13 mouse cellular contexts compared by ENCODE assay signal in genomic region chr14:54258131-54258670, GRCm38 (mm10). TPM values are rescaled to one million over a fixed set of nuclear protein-coding genes. Genes with fewer than 3 reads are reported as not detected.
DNase-seq lines count a peak whose midpoint lies in the region; ATAC-seq lines count a peak whose summit lies in the region.
"Had no signal": no experiment of that assay in that cellular context is flagged by ENCODE, and none has a peak within 500 bp of the region (broad histone marks: within the 10 kb centered on the region; RNA-seq: fewer than 3 reads in every experiment).

No protein-coding gene starts in this region.

- H3K4me1 ChIP-seq in heart, embryonic 14.5 days (ENCODE audit: control insufficient read depth in 2 of 2, insufficient read depth in 2 of 2, low read length in 2 of 2): peaks cover 13 to 21% of the 10 kb centered on the region in 2 experiments
- H3K4me1 ChIP-seq in liver, embryonic 13.5 days (replicated peaks): peaks cover 44% of the 10 kb centered on the region

- no peak for ATAC-seq in heart, embryonic 14.5 days (ENCODE audit: insufficient number of reproducible peaks, insufficient read depth, low FRiP score, low read depth)
- no peak for ATAC-seq in liver, embryonic 13.5 days (ENCODE audit: low read depth)

- H3K4me3 ChIP-seq in heart, embryonic 14.5 days (ENCODE audit: control insufficient read depth in 1 of 2, insufficient read depth in 1 of 2, low read depth in 1 of 2, low read length in 2 of 2): no peak overlapping the region
- peak overlapping the region; percentile 68; the same call in 1 of the 2 replicates for H3K4me3 ChIP-seq in liver, embryonic 13.5 days (replicated peaks)

- no peak overlapping the region for H3K27ac ChIP-seq in heart, embryonic 14.5 days (replicated peaks in 1 of 2; ENCODE audit: control insufficient read depth in 1 of 2, insufficient read depth in 1 of 2, low read depth in 2 of 2, low read length in 2 of 2)
- peak overlapping the region; percentile 40; the same call in 1 of the 2 replicates for H3K27ac ChIP-seq in liver, embryonic 13.5 days

- H3K9ac ChIP-seq in heart, embryonic 14.5 days (ENCODE audit: low read length): no peak overlapping the region
- peak overlapping the region; percentile 83; the same call in 1 of the 2 replicates for H3K9ac ChIP-seq in liver, embryonic 13.5 days

- DNase-seq in heart, adult 9 months (ENCODE audit: low spot score in 2 of 2): no peak
- DNase-seq in thymus, postnatal 4 days: peak; percentile 7
- DNase-seq in thymus, postnatal 36 days: no peak
- no peak for DNase-seq in liver, embryonic 13.5 days
- DNase-seq in right cerebral cortex, adult 2 months (ENCODE audit: low spot score in 2 of 2): no peak
- DNase-seq in right cerebral cortex, postnatal 10 days (ENCODE audit: low spot score in 2 of 2): no peak
- no peak for DNase-seq in gastrocnemius, postnatal 36 days

- peak overlapping the region; percentile 80 for H3K4me2 ChIP-seq in heart, embryonic 14.5 days (ENCODE audit: low read length)
- H3K4me2 ChIP-seq in liver, embryonic 13.5 days: peak overlapping the region; percentile 91

- H3K27me3 ChIP-seq in heart, embryonic 14.5 days (ENCODE audit: control insufficient read depth, insufficient read depth, low read length): no peaks in the 10 kb centered on the region
- no peaks in the 10 kb centered on the region for H3K27me3 ChIP-seq in liver, embryonic 13.5 days

- peaks cover 19% of the 10 kb centered on the region for H3K36me3 ChIP-seq in heart, embryonic 14.5 days (ENCODE audit: control insufficient read depth, insufficient read depth, low read length)
- H3K36me3 ChIP-seq in liver, embryonic 13.5 days: no peaks in the 10 kb centered on the region

- 54% methylated on average over 7 of the region's 7 CpGs for WGBS in heart, embryonic 14.5 days
- 53% methylated on average over 7 of the region's 7 CpGs for WGBS in liver, embryonic 13.5 days (ENCODE audit: insufficient replicate concordance)

- intact Hi-C loops in gastrocnemius, postnatal 36 days (cut with DNase I): no loop called here

- H3K9me3 ChIP-seq in heart, embryonic 14.5 days (ENCODE audit: control insufficient read depth, low read length): no peaks in the 10 kb centered on the region
- no peaks in the 10 kb centered on the region for H3K9me3 ChIP-seq in liver, embryonic 13.5 days (replicated peaks)

RNA-seq across cellular contexts. Expression of gene Abhd4, which starts 4.2 kb away (rescaled TPM):
- 118 and 121 TPM in 2 replicates for polyA plus RNA-seq in heart, embryonic 14.5 days (2014; fragmentation: Nextera tagmentation; extraction: Ambion mirVana)
- polyA plus RNA-seq in liver, embryonic 13.5 days (2015; fragmentation: Nextera tagmentation; extraction: Ambion mirVana): 17.9 and 18.4 TPM in 2 replicates
- total RNA-seq in gastrocnemius, postnatal 36 days (2021): 10 to 100 TPM; 14.7 to 20.6 TPM

RNA-seq across cellular contexts. Expression of gene Dad1, which starts 4.3 kb away (rescaled TPM):
- 400 and 442 TPM in 2 replicates for polyA plus RNA-seq in heart, embryonic 14.5 days (2014; fragmentation: Nextera tagmentation; extraction: Ambion mirVana)
- 229 and 243 TPM in 2 replicates for polyA plus RNA-seq in liver, embryonic 13.5 days (2015; fragmentation: Nextera tagmentation; extraction: Ambion mirVana)
- 10 to 100 TPM; 65.7 to 66.8 TPM for total RNA-seq in gastrocnemius, postnatal 36 days (2021)

RNA-seq across cellular contexts. Expression of gene Olfr49, which starts 26.5 kb away (rescaled TPM):
- polyA plus RNA-seq in heart, embryonic 14.5 days (2014; fragmentation: Nextera tagmentation; extraction: Ambion mirVana): 0.12 TPM in 1 of 2 replicates, not detected in the other
- not detected in 2 replicates for polyA plus RNA-seq in liver, embryonic 13.5 days (2015; fragmentation: Nextera tagmentation; extraction: Ambion mirVana)
- total RNA-seq in gastrocnemius, postnatal 36 days (2021): not detected
- total RNA-seq: hematopoietic stem cell, adult 5-6 weeks; layer of hippocampus, adult 2 months; monocyte, adult 5-6 weeks had no signal
- polyA plus RNA-seq: brain, embryonic 14.5 days; limb, embryonic 14.5 days had no signal
